Mouse (Mus musculus) sigmoid colon, adult 10 weeks (tissue): ENCODE data around the gene Pars2. TPM values are rescaled to one million over a fixed set of nuclear protein-coding genes. Genes with fewer than 3 reads are reported as not detected.

ENCODE experiments used
- polyA plus RNA-seq: library from polyadenylated mRNA; stranded (reverse); fragments of 350-450 nt; fragmentation: Illumina TruSeq; extraction: RNeasy Lipid Tissue Mini Kit (QIAGEN cat#74804); gene quantifications from one replicate; pipeline ENCODE4 v1.2.3, GENCODE M21; 2014; ENCODE audit warnings: low read depth, low replicate concordance

Gene Pars2
- polyA plus RNA-seq: 2.3 TPM

DNA sequence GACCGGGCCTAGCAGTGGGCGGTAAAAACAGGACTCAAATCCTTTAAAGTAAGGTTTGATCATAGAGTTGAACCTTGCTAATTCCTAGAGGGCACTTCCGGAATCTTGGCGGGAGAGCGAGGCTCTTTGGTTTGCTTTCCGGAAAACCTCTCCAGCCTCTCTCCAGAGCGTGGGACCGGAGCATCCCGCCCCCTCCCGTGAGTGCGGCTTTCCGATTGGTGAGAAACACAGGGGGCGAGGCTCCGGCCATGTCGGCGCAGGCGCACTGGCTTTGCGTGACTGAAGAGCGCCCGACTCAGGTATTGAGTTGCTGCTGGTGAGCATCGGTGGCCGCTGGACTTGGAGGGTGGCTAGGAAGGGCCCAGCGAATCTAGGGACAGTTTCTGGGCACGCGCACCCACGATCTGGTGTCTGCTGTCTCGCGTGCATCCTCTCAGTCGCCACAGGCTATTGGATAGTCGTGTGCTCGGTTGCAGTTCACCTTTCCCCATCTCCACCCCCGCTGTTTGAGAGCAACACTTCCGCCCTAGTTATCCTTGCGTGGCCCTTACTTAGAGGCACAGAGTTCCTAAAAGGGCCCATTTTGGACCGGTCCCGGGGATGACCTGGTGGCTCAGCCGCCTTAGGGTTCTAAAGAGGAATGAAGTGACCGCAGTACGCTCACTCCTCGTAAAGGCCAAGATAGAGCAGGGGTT lies at the start of gene Pars2:
Gene Pars2, plus strand, starts transcription at position 237 of the 695 bp plus-strand sequence.

GRCm38 (mm10) chr4:106617056-106617455 lies 33.8 kb upstream of the Pars2 start, which contains the start of gene Lexm:
Lexm (minus strand) TSS chr4:106617241.

GRCm38 (mm10) chr4:106622030-106622493 lies 28.8 kb upstream of the Pars2 start, which contains the start of gene Ttc22:
Ttc22 (plus strand) TSS chr4:106622432.

DNA sequence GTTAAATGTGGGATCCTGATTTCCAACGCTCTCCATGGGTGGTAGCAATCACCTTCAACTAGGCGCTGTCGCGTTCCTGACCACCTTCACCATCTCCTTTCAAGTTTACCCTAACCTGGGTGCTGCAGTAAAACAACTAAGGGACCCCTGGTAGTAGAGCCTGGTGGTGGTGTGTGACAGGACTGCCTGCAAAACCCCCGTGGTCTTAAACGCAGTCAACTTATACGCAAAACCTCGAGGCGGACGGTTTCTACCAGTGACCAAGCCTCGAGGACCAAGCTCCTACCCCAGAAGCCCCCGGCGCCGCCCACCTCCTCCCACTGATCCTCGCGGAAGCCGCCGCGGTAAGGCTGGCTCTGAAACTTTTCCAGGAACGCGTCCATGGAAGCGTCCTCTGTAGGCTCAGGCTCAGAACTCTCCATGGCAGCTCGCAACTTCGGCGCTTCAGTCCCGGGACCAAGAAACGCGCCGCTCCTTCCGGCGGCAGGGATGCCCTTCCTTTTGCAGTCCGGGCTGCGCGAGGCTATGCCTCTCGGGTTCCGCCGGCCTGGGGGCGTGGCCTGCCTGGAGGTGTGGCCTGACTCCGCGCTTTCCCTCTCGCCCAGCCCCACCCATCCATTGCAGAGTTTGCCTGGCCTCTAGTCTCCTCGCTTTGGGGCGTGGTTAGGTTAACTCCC lies 27.7 kb downstream of the Pars2 start, which contains the start of gene Ttc4:
Gene Ttc4, minus strand, starts transcription at position 503 of the 677 bp plus-strand sequence.

Other genes starting within 250 kb of the Pars2 start
- gene Pcsk9, start 186.7 kb upstream of the Pars2 start, polyA plus RNA-seq: 1.0 TPM
- not detected for gene Bsnd, start 158.8 kb upstream of the Pars2 start, polyA plus RNA-seq
- gene Dhcr24, start 90.0 kb upstream of the Pars2 start, polyA plus RNA-seq: 5.1 TPM
- not detected for gene Lexm, start 33.8 kb upstream of the Pars2 start, polyA plus RNA-seq
- 4.9 TPM for gene Ttc22, start 28.6 kb upstream of the Pars2 start, polyA plus RNA-seq
- 49.4 TPM for gene Ttc4, start 27.9 kb downstream of the Pars2 start, polyA plus RNA-seq
- not detected for gene Mroh7, start 79.9 kb downstream of the Pars2 start, polyA plus RNA-seq
- gene Fam151a, start 82.8 kb downstream of the Pars2 start, polyA plus RNA-seq: not detected
- gene Acot11, start 153.9 kb downstream of the Pars2 start, polyA plus RNA-seq: 9.9 TPM